Mouse (Mus musculus): ENCODE measurements around the gene Exoc1. TPM values are rescaled to one million over a fixed set of nuclear protein-coding genes. Genes with fewer than 3 reads are reported as not detected.
A peak's percentile ranks its signal among the peaks of the same experiment; 100 is the strongest.

The Exoc1 gene
- polyA plus RNA-seq, 1 experiment from 2014 or later: 10.7 TPM

DNA sequence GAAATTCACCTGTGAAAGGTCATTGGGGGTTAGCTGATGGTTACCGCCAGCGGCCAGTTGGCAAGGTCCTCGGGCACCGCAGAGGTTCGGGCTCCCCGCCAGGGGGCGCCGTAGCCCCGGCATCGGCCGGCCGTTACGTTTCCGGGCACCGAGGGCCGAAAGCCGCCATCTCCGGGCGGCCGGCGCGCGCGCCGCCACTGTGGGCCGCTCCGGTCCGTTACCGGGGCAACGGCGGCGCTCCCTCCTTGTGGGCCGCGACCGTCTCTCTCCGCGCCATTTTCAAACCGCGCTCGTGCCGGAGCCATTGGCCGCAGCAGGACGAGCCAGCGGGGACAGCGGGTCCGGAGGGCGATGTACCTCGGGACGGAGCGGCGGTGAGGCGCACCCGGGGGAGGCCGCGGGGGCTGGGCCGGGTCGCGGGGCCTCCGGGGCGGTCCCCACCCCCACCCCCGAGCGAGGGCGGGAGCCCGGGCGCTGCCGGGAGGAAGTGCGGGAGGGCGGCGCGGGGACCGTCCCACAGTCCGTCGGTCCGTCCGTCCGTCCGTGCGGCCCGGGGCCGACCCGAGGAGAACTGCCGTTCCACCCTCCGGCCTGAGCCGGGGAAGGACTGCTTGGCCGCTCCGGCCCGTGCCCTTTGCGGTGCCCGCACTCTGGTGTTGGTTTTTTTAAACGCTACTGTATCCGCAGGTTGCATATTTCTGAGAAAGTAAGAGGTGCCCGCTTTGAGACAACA, 59.6 kb downstream of the Exoc1 start, which contains the start of gene Cep135:
Gene Cep135, plus strand, starts transcription at position 148 of the 733 bp plus-strand sequence.
- Histone ChIP-seq H3K9me3 (replicated peaks; ENCODE audit: control insufficient read depth, low read length) (no peaks in the 10 kb centered on the region), H3K4me2 (ENCODE audit: low read depth, low read length) (peak within 1 kb of the TSS; percentile 85), H3K4me1 (ENCODE audit: control insufficient read depth, low read depth, low read length) (peaks cover 12% of the 10 kb centered on the region), H3K9ac (ENCODE audit: low read depth, low read length) (peak within 1 kb of the TSS; percentile 94), H3K27ac (ENCODE audit: low read length) (peak within 1 kb of the TSS; percentile 91), H3K27me3 (ENCODE audit: control insufficient read depth, insufficient read depth, low read depth, low read length) (no peaks in the 10 kb centered on the region), H3K36me3 (ENCODE audit: control insufficient read depth, insufficient read depth) (peaks cover 8% of the 10 kb centered on the region), H3K4me3 (ENCODE audit: low read depth, low read length) (peak within 1 kb of the TSS; percentile 97)
- under 1% methylated on average over 87 of the region's 92 CpGs for WGBS (ENCODE audit: insufficient replicate concordance)
- ATAC-seq (ENCODE audit: low read depth): peak; percentile 98

DNA sequence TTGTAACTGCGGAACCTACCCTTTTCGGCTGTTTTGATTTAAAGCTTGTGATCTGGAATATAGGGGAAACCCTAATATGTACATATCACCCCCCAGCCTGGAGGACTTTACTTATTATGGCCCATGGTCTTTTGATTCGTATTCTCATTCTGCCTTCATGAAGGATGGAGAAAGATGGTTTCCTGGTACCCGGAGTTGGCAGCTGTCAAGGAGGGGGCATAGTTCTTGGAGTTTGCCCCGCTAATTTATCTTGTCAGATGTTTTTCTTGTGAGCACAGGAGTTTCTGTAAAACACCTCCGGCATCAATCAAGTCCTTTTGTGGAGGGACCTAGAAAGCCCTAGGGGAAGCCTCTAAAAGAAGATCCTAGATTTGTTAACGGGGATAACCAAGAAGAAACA, 60.2 kb downstream of the Exoc1 start:
- H3K9ac ChIP-seq (ENCODE audit: low read depth, low read length): peak overlapping the region; percentile 94
- no peaks in the 10 kb centered on the region for H3K27me3 ChIP-seq (ENCODE audit: control insufficient read depth, insufficient read depth, low read depth, low read length)
- peaks cover 12% of the 10 kb centered on the region for H3K4me1 ChIP-seq (ENCODE audit: control insufficient read depth, low read depth, low read length)
- peak overlapping the region; percentile 97 for H3K4me3 ChIP-seq (ENCODE audit: low read depth, low read length)
- peak overlapping the region; percentile 91 for H3K27ac ChIP-seq (ENCODE audit: low read length)
- peak overlapping the region; percentile 85 for H3K4me2 ChIP-seq (ENCODE audit: low read depth, low read length)
- H3K9me3 ChIP-seq (replicated peaks; ENCODE audit: control insufficient read depth, low read length): no peaks in the 10 kb centered on the region
- 12% methylated on average over 7 of the region's 7 CpGs for WGBS (ENCODE audit: insufficient replicate concordance)
- peaks cover 9% of the 10 kb centered on the region for H3K36me3 ChIP-seq (ENCODE audit: control insufficient read depth, insufficient read depth)
- no peak for ATAC-seq (ENCODE audit: low read depth)

DNA sequence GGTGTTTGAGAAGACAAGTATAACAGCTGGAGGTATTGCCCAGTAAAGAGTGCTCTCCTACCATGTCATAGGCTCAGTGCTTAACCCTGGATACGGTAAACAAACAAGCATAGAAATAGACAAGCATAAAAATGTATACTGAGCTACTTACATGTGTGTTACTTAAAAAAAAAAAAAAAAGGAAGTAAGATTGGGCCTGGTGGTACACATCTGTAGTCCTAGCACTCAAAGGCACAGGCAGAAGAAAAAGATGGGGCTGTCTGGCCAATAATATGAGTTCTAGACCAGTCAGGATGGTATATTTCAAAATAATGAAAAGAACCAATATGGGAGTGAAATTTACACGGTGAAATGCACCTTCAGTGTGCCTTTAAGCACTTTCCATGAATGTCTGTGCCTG, 60.9 kb downstream of the Exoc1 start:
- H3K36me3 ChIP-seq (ENCODE audit: control insufficient read depth, insufficient read depth): peaks cover 9% of the 10 kb centered on the region
- H3K27me3 ChIP-seq (ENCODE audit: control insufficient read depth, insufficient read depth, low read depth, low read length): no peaks in the 10 kb centered on the region
- peaks cover 12% of the 10 kb centered on the region for H3K4me1 ChIP-seq (ENCODE audit: control insufficient read depth, low read depth, low read length)
- WGBS (ENCODE audit: insufficient replicate concordance): 75% methylated on average over 2 of the region's 2 CpGs
- H3K4me3 ChIP-seq (ENCODE audit: low read depth, low read length): peak overlapping the region; percentile 97
- H3K27ac ChIP-seq (ENCODE audit: low read length): no peak overlapping the region
- peak overlapping the region; percentile 85 for H3K4me2 ChIP-seq (ENCODE audit: low read depth, low read length)
- no peak for ATAC-seq (ENCODE audit: low read depth)
- no peak overlapping the region for H3K9ac ChIP-seq (ENCODE audit: low read depth, low read length)
- H3K9me3 ChIP-seq (replicated peaks; ENCODE audit: control insufficient read depth, low read length): no peaks in the 10 kb centered on the region

DNA sequence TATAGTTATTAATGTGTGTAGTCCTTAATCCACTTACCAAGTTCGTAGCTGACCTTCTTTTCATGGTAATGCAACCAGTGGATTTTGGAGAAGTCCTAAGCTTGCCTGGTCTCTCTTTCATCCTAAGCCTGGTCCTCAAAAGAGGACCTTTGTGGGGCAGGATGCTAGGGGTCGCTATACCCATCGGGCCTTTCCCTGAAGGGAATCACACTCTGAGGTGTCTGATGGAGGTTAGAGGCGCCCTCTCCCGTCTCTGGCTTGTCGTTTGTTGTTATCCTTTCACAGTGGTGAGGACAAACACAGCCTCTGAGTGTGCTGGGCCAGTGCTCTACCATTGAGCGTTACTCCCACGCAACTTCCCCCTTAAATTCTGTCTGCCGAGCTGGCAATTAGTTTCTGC, 62.8 kb downstream of the Exoc1 start:
- ATAC-seq (ENCODE audit: low read depth): no peak

GRCm38 (mm10) chr5:76609702-76610370, 80.7 kb downstream of the Exoc1 start:
- no peaks in the 10 kb centered on the region for H3K4me1 ChIP-seq (ENCODE audit: control insufficient read depth, low read depth, low read length)
- no peak overlapping the region for H3K4me3 ChIP-seq (ENCODE audit: low read depth, low read length)
- 73% methylated on average over 8 of the region's 8 CpGs for WGBS (ENCODE audit: insufficient replicate concordance)
- peak; percentile 72; the same call in 1 of the 2 replicates for ATAC-seq (ENCODE audit: low read depth)
- no peak overlapping the region for H3K9ac ChIP-seq (ENCODE audit: low read depth, low read length)
- H3K27me3 ChIP-seq (ENCODE audit: control insufficient read depth, insufficient read depth, low read depth, low read length): no peaks in the 10 kb centered on the region
- H3K4me2 ChIP-seq (ENCODE audit: low read depth, low read length): no peak overlapping the region
- H3K36me3 ChIP-seq (ENCODE audit: control insufficient read depth, insufficient read depth): peaks cover 27% of the 10 kb centered on the region
- no peak overlapping the region for H3K27ac ChIP-seq (ENCODE audit: low read length)
- no peaks in the 10 kb centered on the region for H3K9me3 ChIP-seq (replicated peaks; ENCODE audit: control insufficient read depth, low read length)

More for the DNA sequence above, 62.8 kb downstream of the Exoc1 start:
- Histone ChIP-seq H3K4me2 (ENCODE audit: low read depth, low read length) (no peak overlapping the region), H3K9me3 (replicated peaks; ENCODE audit: control insufficient read depth, low read length) (no peaks in the 10 kb centered on the region), H3K36me3 (ENCODE audit: control insufficient read depth, insufficient read depth) (peaks cover 22% of the 10 kb centered on the region), H3K27ac (ENCODE audit: low read length) (no peak overlapping the region), H3K9ac (ENCODE audit: low read depth, low read length) (no peak overlapping the region), H3K27me3 (ENCODE audit: control insufficient read depth, insufficient read depth, low read depth, low read length) (no peaks in the 10 kb centered on the region), H3K4me1 (ENCODE audit: control insufficient read depth, low read depth, low read length) (peaks cover 12% of the 10 kb centered on the region), H3K4me3 (ENCODE audit: low read depth, low read length) (no peak overlapping the region)
- WGBS (ENCODE audit: insufficient replicate concordance): 64% methylated on average over 9 of the region's 9 CpGs

- Histone ChIP-seq H3K36me3 (ENCODE audit: control insufficient read depth, insufficient read depth) (peaks cover 24% of the 10 kb centered on the region), H3K9me3 (replicated peaks; ENCODE audit: control insufficient read depth, low read length) (no peaks in the 10 kb centered on the region), H3K27me3 (ENCODE audit: control insufficient read depth, insufficient read depth, low read depth, low read length) (no peaks in the 10 kb centered on the region), H3K4me3 (ENCODE audit: low read depth, low read length) (no peak overlapping the region), H3K9ac (ENCODE audit: low read depth, low read length) (no peak overlapping the region), H3K4me1 (ENCODE audit: control insufficient read depth, low read depth, low read length) (no peaks in the 10 kb centered on the region), H3K27ac (ENCODE audit: low read length) (no peak overlapping the region), H3K4me2 (ENCODE audit: low read depth, low read length) (no peak overlapping the region)
- no peak for ATAC-seq (ENCODE audit: low read depth)
- 80% methylated on average over 6 of the region's 6 CpGs for WGBS (ENCODE audit: insufficient replicate concordance)
Measured at GRCm38 (mm10) chr5:76612867-76613499, 83.9 kb downstream of the Exoc1 start.

DNA sequence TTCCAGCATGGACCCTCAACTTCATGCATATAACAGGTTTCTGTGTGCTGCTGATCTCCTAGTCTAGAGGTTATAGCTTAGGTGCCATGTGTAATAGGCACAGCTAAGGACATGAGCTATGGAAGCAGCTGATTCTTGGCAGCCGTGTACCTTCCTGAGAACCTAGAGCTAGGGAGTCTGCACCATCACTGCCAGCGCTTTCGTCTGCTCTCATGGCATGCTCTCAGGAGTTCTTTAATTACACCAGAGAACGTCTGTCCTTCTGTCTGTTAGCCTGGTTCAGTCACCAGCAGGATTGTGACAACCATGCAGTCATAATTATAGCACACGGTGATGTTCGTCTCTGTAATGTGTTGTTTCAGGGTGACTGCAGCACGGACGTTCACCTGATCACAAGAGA, 86.2 kb downstream of the Exoc1 start:
- WGBS (ENCODE audit: insufficient replicate concordance): 83% methylated on average over 8 of the region's 8 CpGs
- Histone ChIP-seq H3K9me3 (replicated peaks; ENCODE audit: control insufficient read depth, low read length) (no peaks in the 10 kb centered on the region), H3K36me3 (ENCODE audit: control insufficient read depth, insufficient read depth) (peaks cover 26% of the 10 kb centered on the region), H3K4me1 (ENCODE audit: control insufficient read depth, low read depth, low read length) (no peaks in the 10 kb centered on the region), H3K27me3 (ENCODE audit: control insufficient read depth, insufficient read depth, low read depth, low read length) (no peaks in the 10 kb centered on the region), H3K27ac (ENCODE audit: low read length) (no peak overlapping the region), H3K4me2 (ENCODE audit: low read depth, low read length) (no peak overlapping the region), H3K4me3 (ENCODE audit: low read depth, low read length) (no peak overlapping the region), H3K9ac (ENCODE audit: low read depth, low read length) (no peak overlapping the region)
- ATAC-seq (ENCODE audit: low read depth): no peak

DNA sequence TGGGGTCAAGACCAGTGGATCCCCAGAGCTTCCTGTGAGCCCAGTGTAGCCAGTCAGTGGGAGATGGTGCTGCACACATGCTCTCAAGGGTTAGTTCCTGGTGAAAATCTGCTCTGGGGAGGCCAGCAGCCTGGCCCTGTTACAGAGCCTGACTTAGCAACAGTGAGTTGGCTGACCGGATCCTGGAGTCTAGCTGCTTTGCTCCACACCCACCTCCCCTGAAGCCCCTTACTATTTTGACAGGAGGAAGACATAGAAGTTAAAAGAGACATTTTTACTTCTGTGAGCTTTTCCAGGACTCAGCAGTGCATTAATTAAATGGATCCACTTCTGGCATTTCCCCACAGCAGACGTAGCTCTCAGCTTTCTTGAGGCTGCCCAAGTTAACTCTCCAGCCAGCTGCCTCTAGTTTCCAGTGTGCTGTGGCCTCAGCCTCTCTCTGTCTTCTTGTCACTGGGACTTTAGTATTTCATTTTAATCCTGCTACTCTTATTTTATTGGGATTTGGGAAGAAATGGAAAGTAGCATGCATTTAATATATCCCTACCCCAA, 87.2 kb downstream of the Exoc1 start:
- Histone ChIP-seq H3K9ac (ENCODE audit: low read depth, low read length) (no peak overlapping the region), H3K27ac (ENCODE audit: low read length) (no peak overlapping the region), H3K27me3 (ENCODE audit: control insufficient read depth, insufficient read depth, low read depth, low read length) (no peaks in the 10 kb centered on the region), H3K4me2 (ENCODE audit: low read depth, low read length) (no peak overlapping the region), H3K4me1 (ENCODE audit: control insufficient read depth, low read depth, low read length) (no peaks in the 10 kb centered on the region), H3K9me3 (replicated peaks; ENCODE audit: control insufficient read depth, low read length) (no peaks in the 10 kb centered on the region), H3K36me3 (ENCODE audit: control insufficient read depth, insufficient read depth) (peaks cover 26% of the 10 kb centered on the region), H3K4me3 (ENCODE audit: low read depth, low read length) (no peak overlapping the region)
- WGBS (ENCODE audit: insufficient replicate concordance): 81% methylated on average over 2 of the region's 2 CpGs
- no peak for ATAC-seq (ENCODE audit: low read depth)
